Mouse (Mus musculus): ENCODE results near the gene Gpr162.
"Not testable (repeated sequence)": the region's sequence is repeated elsewhere in the genome, so short reads cannot be mapped to it uniquely, and the experiment has no call there.

The Gpr162 gene

GRCm38 (mm10) chr6:124863658-124864298, at the start of gene Gpr162:
TSS of gene Gpr162 (minus strand) at chr6:124863983.
- in situ Hi-C loops (cut with MboI; ENCODE audit: low pct_unique_long_range_greater_than_20kb in 1 of 2, low sequenced_read_pairs in 2 of 2, unreplicated experiment in 1 of 2): no loop called here

GRCm38 (mm10) chr6:124913214-124913613, 49.4 kb upstream of the Gpr162 start:
- in situ Hi-C loops (cut with MboI; ENCODE audit: low pct_unique_long_range_greater_than_20kb in 1 of 2, low sequenced_read_pairs in 2 of 2, unreplicated experiment in 1 of 2): no loop called here

DNA sequence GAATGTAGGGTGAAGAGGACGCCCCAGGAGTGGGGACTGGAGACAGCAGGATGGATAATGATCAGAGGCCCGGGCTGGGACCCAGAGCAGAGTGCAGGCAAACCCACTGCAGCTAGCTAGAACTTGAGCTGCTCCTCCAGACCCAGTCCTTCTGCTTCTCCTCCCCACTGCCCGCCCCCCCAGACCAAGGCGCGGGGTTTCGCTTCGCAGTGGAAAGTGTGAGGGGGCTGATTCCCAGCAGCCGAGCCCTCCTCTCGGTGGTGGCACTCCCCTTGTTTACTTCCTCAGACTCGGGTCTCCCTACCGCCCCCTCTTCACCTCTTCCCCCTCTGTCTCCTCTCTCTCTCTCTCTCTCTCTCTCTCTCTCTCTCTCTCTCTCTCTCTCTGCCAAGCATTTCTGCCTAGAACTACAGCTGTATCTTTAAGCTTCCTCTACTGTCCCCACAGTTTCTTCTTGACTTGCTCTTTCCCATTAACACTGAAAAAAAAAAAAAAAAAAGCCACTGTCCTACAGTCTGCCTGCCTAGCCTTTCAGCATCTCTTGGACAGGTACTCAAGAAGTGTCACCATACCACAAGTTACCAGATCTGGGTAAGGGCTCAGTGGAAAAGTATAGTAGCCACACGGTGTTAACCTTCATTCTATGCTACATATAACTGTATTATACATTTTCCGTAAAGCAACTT, 47.9 kb upstream of the Gpr162 start, which contains the start of gene Lag3:
Lag3 (minus strand) TSS at position 173 of the 686 bp plus-strand sequence.
- in situ Hi-C loops (cut with MboI; ENCODE audit: low pct_unique_long_range_greater_than_20kb in 1 of 2, low sequenced_read_pairs in 2 of 2, unreplicated experiment in 1 of 2): no loop called here

DNA sequence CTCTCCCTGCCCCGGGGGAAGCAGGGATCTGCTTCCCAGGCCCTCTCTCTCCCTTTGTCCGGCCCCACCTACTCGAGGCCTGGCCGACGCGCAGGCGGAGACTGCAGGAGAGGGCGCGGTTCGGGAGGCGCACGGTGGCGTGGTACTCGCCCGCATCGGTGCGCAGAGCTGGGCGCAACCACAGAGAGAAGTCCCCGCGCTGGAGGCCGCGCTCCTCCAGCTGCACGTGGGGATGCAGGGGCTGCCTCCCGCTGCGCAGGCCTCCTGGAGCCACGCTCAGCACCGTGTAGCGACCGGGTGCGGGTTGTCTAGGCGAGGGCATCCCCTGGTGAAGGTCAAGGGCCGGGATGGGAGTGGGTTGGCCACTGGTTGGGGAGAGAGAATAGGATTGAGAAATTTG, 46.2 kb upstream of the Gpr162 start:
- in situ Hi-C loops (cut with MboI; ENCODE audit: low pct_unique_long_range_greater_than_20kb in 1 of 2, low sequenced_read_pairs in 2 of 2, unreplicated experiment in 1 of 2): no loop called here

GRCm38 (mm10) chr6:124907767-124908166, 44.0 kb upstream of the Gpr162 start:
- in situ Hi-C loops (cut with MboI; ENCODE audit: low pct_unique_long_range_greater_than_20kb in 1 of 2, low sequenced_read_pairs in 2 of 2, unreplicated experiment in 1 of 2): no loop called here

DNA sequence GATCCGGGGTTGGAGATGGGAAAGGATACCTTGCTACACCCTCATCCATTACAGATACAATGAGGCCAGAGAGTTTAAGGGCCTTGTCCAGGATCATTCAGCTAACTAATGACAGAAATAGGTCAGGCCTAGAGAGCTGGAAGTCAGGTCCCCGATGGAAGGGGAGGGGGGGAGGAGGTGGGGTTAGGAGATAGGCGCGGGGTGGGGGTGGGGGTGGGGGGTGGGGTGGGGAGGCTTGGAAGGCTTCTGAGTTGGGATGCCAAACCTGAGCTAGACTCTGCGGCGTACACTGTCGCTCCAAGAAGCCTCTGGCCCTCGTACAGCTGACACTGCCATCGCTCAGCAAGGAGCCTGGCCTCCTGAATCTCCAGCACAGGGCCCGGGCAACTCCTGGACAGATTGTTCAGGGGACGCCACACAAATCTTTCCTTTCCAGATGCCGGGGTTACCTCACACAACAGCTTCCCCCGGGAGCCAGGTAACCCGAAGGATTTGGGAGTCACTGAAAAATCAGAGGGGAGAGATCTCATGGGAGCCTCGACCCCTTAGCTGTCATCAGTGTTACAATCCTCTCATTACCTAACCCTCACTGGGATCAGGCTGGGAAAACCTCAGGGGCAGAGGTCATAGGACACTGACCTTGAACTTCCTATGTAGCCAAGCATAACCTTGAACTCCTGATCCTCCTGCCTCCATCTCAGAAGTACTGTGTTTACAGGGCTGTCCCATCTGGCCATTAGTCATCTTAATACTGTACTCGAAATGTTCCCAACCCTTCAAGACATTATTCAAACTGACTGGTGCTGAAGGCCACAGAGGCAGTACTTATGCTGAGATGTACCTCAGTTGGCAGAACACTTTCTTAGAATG, 41.4 kb upstream of the Gpr162 start:
- in situ Hi-C loops (cut with MboI; ENCODE audit: low pct_unique_long_range_greater_than_20kb in 1 of 2, low sequenced_read_pairs in 2 of 2, unreplicated experiment in 1 of 2): no loop called here

DNA sequence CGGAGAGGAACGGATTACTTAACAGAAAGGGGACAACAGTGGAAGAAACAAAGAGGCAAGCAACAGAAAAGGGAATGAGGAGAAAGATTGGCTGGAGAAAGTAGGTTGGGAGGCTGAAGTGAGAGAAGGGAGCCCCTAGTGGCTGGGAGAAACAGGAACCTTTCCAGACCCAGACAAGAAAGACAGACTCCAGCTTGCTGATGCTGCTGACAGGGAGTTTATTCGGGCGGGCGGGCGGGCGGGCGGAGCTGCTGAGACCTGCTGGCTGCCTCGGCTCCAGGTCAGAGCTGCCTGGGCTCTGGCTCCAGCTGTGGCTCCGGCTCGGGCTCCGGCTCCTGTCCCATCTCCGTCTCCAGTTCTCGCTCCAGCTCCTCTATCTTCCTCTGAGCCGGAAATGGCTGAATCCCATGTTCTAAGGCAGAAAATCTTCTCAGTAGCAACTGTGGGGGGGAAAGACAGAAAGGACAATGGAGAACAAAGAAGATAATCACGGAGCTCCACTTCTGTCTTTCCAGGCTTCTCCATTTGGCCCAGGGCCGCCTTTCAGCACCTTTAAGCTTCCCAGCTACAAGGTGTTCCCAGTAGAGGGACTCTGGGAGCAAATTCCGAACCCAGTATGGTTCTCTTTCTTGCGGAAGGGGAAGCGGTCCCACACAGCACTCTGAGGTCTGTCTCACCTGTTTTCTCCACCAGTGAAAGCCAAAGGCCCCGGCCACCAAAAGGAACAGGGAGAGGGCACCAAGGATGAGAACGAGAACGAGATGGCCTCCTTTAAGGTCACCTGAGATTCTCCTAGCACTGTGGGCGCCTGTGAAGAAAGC, 40.6 kb upstream of the Gpr162 start:
- in situ Hi-C loops (cut with MboI; ENCODE audit: low pct_unique_long_range_greater_than_20kb in 1 of 2, low sequenced_read_pairs in 2 of 2, unreplicated experiment in 1 of 2): no loop called here

- in situ Hi-C loops (cut with MboI; ENCODE audit: low pct_unique_long_range_greater_than_20kb in 1 of 2, low sequenced_read_pairs in 2 of 2, unreplicated experiment in 1 of 2): no loop called here
These were observed 39.9 kb upstream of the Gpr162 start for GRCm38 (mm10) chr6:124903580-124904151.

DNA sequence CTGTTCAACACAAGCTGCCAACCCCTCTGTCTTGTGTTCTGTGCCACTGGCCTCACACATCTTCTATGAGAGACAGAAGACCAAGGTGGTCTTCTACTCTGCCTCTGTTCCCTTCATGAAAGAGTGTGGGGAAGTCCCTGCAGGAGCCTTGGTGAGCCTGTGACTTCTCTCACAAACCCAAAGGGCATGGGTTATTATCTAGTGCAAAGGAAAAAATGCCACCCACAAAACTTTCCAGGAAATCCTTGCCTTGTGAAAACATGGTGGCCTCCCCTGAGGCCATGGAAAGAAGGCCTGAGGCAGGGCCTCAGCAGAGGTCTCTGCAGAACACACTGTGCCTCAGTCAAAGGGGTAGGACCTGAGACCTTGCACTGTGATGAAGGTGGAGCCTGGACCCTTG, 38.1 kb upstream of the Gpr162 start:
- in situ Hi-C loops (cut with MboI; ENCODE audit: low pct_unique_long_range_greater_than_20kb in 1 of 2, low sequenced_read_pairs in 2 of 2, unreplicated experiment in 1 of 2): no loop called here

DNA sequence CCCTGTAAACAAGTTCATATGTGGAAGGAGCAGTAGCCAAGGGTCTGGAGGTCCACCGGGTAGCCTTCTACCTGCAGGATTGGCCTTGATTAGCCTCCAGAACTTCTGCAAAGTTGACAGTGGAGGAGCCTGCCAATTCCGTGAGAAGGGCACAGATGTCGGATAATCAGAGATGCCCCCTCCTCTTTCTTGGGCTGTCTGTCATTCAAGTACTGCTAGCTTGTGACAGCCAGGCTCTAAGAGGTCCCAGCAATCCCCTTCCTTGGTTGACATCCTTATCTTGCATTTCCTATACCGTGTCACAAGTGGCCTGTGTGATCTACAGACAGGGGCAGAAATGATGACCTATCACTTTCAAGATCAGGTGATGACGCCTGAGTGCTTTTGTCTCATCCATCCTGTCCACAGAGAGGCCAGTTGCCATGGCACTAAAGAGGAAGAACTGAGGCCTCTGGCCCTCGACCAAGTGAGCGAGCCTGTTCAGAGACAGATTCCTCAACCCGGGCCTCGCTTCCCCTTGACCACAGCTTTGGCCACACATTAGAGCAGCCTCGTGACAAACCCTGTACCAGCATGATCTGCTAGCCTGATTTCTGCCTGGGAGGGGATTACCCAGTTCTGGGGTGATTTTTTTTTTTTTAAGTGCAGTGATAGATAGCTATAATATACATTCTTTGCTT, 37.2 kb upstream of the Gpr162 start:
- in situ Hi-C loops (cut with MboI; ENCODE audit: low pct_unique_long_range_greater_than_20kb in 1 of 2, low sequenced_read_pairs in 2 of 2, unreplicated experiment in 1 of 2): no loop called here

DNA sequence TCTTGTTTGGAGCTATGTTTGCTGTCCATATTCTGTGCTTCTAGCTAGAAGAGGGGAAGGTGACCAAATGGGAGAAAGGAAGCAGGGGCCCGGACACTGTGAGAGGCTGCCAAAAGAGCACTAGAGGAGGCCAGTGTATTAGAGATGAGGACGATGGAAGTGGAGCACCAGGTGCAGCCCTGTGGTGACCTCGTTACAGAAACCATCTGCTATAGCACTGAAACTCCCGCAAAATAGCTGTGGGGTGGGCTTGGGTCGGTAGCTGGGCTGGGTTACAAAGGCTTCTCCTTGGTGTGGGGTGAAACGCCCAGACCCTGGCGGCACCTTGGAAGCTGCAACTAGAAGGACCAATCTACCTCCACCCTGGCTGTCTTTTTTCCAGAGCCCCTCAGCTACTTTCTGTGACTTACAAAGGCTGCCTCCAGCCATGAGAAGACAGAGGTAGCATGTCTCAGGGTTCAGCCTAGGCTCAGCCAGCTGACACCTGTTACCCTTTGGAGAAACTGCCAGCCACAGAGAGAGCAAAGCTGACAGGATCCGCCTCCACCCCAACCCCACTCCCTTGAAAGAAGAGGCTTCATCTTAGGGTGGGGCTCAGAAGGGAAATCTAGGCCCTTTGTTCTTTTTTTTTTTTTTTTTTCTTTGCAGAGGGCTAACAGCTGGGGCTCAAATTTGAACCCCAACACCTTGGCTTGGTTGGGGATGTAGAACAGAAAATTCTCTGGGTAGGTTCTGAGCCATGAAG, 36.4 kb upstream of the Gpr162 start:
- in situ Hi-C loops (cut with MboI; ENCODE audit: low pct_unique_long_range_greater_than_20kb in 1 of 2, low sequenced_read_pairs in 2 of 2, unreplicated experiment in 1 of 2): no loop called here

GRCm38 (mm10) chr6:124898359-124898758, 34.6 kb upstream of the Gpr162 start:
- in situ Hi-C loops (cut with MboI; ENCODE audit: low pct_unique_long_range_greater_than_20kb in 1 of 2, low sequenced_read_pairs in 2 of 2, unreplicated experiment in 1 of 2): no loop called here

DNA sequence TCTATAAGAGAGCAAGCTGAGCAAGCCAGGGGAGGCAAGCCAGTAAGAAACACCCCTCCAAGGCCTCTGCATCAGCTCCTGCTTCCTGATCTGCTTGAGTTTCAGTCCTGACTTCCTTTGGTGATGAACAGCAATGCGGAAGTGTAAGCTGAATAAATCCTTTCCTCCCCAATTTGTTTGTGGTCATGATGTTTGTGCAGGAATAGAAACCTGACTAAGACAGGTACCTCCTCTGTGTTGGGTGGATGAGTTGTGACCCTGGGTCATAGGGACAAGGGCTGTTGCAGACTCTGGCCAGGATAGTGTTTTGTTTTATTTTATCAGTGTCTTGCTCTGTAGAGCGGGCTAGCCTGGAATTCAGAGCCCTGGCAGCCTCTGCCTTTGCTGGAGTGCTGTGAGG, 30.3 kb upstream of the Gpr162 start:
- in situ Hi-C loops (cut with MboI; ENCODE audit: low pct_unique_long_range_greater_than_20kb in 1 of 2, low sequenced_read_pairs in 2 of 2, unreplicated experiment in 1 of 2): not testable (repeated sequence)

DNA sequence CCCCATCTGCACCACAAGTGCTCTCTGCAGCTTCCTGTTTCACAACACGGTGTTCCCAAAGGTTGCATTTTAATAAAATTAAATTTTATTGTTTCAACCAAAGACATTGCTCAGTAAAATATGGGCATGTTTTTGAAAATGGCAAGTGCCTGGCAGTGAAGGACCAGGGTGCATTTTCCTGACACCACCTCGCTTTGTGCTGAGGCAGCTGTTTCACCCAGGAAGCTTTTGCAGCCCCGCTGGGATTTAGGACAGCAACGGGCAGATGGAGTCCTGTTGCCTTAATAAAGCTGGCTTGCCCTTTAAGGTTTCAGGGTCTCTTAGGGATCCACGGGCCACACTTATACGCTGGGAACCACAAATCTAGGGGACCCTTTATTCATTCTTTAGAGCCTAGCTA, 27.2 kb upstream of the Gpr162 start:
- in situ Hi-C loops (cut with MboI; ENCODE audit: low pct_unique_long_range_greater_than_20kb in 1 of 2, low sequenced_read_pairs in 2 of 2, unreplicated experiment in 1 of 2): no loop called here

GRCm38 (mm10) chr6:124888555-124889125, 24.9 kb upstream of the Gpr162 start:
- in situ Hi-C loops (cut with MboI; ENCODE audit: low pct_unique_long_range_greater_than_20kb in 1 of 2, low sequenced_read_pairs in 2 of 2, unreplicated experiment in 1 of 2): no loop called here

DNA sequence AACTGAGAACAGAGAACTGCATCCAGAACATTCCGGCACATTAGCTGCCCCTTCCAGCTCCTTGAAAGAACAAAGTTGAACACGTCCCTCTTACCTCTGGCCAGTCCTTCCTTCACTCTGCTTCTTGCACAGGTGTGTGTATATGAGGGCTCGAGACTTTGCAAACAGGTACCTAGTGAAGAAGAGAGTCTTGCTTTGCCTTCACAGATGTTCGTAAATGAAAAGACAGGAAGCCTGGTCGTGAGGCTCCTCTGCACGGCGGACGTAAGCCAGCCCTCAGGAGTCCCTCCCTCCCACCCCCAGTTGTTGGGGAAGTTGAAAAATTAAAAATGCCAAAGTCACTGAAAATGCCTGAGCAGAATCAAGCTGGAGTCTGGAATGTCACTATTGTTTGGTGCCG, 24.2 kb upstream of the Gpr162 start, which contains the start of gene Cd4:
Cd4 (minus strand) TSS at position 236 of the 400 bp plus-strand sequence.
- in situ Hi-C loops (cut with MboI; ENCODE audit: low pct_unique_long_range_greater_than_20kb in 1 of 2, low sequenced_read_pairs in 2 of 2, unreplicated experiment in 1 of 2): no loop called here

DNA sequence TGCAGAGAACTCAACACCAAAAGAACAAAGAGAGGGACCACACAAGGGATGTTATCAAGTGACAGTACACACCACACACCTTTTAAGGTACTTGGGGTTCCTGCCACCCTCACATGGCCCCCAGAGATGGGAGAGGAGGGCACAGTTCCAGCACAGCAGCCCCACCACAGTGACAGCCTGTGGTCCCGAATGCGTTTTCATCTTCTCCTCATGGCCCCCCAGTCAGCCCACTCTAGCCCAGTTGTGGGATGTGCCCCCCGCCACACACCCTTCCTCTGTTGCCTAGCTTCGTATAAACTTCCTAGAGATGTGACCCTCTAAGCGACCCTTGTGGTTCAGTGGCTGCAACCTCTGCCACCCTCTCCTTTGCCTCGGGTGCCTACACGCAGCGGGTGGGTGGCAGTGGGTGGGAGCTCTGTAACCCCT, 22.2 kb upstream of the Gpr162 start:
- in situ Hi-C loops (cut with MboI; ENCODE audit: low pct_unique_long_range_greater_than_20kb in 1 of 2, low sequenced_read_pairs in 2 of 2, unreplicated experiment in 1 of 2): no loop called here
